Mouse (Mus musculus) testis, adult 2 months (tissue): ENCODE results near the gene Cd69.

Source experiments
- CTCF ChIP-seq: fragments of 200-500 bp; IDR thresholded peaks from 2 replicates; pipeline ENCODE4 v1.5.1; 2012; ENCODE audit warnings: low read depth, mild to moderate bottlenecking, inconsistent platforms, low read length, moderate library complexity; ENCODE audit not compliant: control insufficient read depth, insufficient read depth, insufficient replicate concordance
- POLR2A ChIP-seq: fragments of 200-500 bp; IDR thresholded peaks from 2 replicates; pipeline ENCODE4 v1.6.1; 2012; ENCODE audit warnings: low read depth, mild to moderate bottlenecking, inconsistent platforms, low read length, moderate library complexity; ENCODE audit not compliant: control insufficient read depth

- TF ChIP-seq POLR2A: no peak
- no peak for TF ChIP-seq CTCF
Observed at GRCm38 (mm10) chr6:129233366-129233954, 41.8 kb downstream of the Cd69 start.
